Mouse (Mus musculus) liver, embryonic 16.5 days (tissue): Measurements from ENCODE around the gene Senp7. TPM values are rescaled to one million over a fixed set of nuclear protein-coding genes. Genes with fewer than 3 reads are reported as not detected.

Source experiments
- ATAC-seq: fragments of 200-750 bp; cut with Nextera tagmentation; 2 replicates; pipeline ENCODE4 v1.8.0; 2017; ENCODE audit warnings: low read depth, mild to moderate bottlenecking, moderate number of reproducible peaks, moderate library complexity
- H3K27ac ChIP-seq: fragments of 300-500 bp; sonication (generic); 2 replicates; pipeline ENCODE4 v1.5.1; 2014; ENCODE audit warnings: mild to moderate bottlenecking, low read length
- H3K27me3 ChIP-seq: fragments of 300-500 bp; sonication (generic); 2 replicates; pipeline ENCODE4 v1.6.1; 2014; ENCODE audit warnings: low read depth, low read length, mixed read lengths; ENCODE audit not compliant: control insufficient read depth, insufficient read depth
- H3K36me3 ChIP-seq: fragments of 300-500 bp; sonication (generic); 2 replicates; pipeline ENCODE4 v1.6.1; 2014; ENCODE audit warnings: mild to moderate bottlenecking; ENCODE audit not compliant: control insufficient read depth, insufficient read depth
- H3K4me1 ChIP-seq: fragments of 300-500 bp; sonication (generic); 2 replicates; pipeline ENCODE4 v1.6.1; 2014; ENCODE audit warnings: low read depth, low read length, mixed read lengths; ENCODE audit not compliant: control insufficient read depth
- H3K4me2 ChIP-seq: fragments of 300-500 bp; sonication (generic); 2 replicates; pipeline ENCODE4 v1.6.1; 2014; ENCODE audit warnings: low read depth, low read length, mixed read lengths
- H3K4me3 ChIP-seq: fragments of 300-500 bp; sonication (generic); 2 replicates; pipeline ENCODE4 v1.5.1; 2014; ENCODE audit warnings: low read depth, mild to moderate bottlenecking, low read length
- H3K9ac ChIP-seq: fragments of 300-500 bp; sonication (generic); 2 replicates; pipeline ENCODE4 v1.6.1; 2014; ENCODE audit warnings: low read depth, low read length
- H3K9me3 ChIP-seq: fragments of 300-500 bp; sonication (generic); replicated peaks from 2 replicates; pipeline ENCODE4 v1.6.1; 2016; ENCODE audit warnings: low read length; ENCODE audit not compliant: control insufficient read depth
- WGBS: fragments of 180-500 bp; shearing (Covaris S2); extraction: QIAGEN DNeasy Blood & Tissue Kit; methylation state at CpG from one replicate; pipeline ENCODE4 v1.1.7; 2014; ENCODE audit not compliant: insufficient replicate concordance; 5-methylcytosine and 5-hydroxymethylcytosine counted together
- polyA plus RNA-seq: library from polyadenylated mRNA; unstranded; fragments of >200 nt; fragmentation: Nextera tagmentation; extraction: Ambion mirVana; gene quantifications from 2 replicates; pipeline ENCODE4 v1.2.1, GENCODE M21; 2015

The Senp7 gene
- polyA plus RNA-seq, 1 experiment from 2014 or later = 16.0 TPM

DNA sequence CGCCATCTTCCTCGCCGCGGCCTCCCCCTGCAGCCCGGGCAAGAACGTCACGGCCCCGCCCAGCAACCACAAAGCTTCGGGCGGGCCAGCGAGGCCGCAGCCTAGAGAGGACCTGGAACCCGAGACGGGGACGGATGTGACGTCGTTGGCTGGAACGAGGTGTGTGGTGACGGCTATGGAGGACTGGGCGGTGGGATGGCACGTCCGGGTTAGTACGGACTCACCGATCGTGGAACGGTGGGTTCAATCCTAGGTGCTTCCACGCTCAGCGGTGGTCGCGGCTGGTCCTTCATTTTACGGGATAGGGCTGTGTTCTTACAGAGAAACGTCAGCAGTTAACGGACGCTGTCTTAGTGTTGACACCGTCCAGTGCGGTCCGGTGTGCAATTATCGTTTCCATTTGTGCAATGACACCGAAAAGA is 18.5 kb upstream of the Senp7 start, which contains the start of gene Pcnp:
TSS of gene Pcnp (minus strand) at position 79 of the 422 bp plus-strand sequence.
- Histone ChIP-seq H3K27ac (peak within 1 kb of the TSS; percentile 92), H3K9me3 (no peaks in the 10 kb centered on the region), H3K4me1 (peaks cover 21% of the 10 kb centered on the region), H3K4me3 (peak within 1 kb of the TSS; percentile 97), H3K9ac (peak within 1 kb of the TSS; percentile 95), H3K27me3 (no peaks in the 10 kb centered on the region), H3K36me3 (peaks cover 14% of the 10 kb centered on the region), H3K4me2 (peak within 1 kb of the TSS; percentile 81)
- ATAC-seq = peak; percentile 97
- WGBS = under 1% methylated on average over 39 of the region's 39 CpGs

DNA sequence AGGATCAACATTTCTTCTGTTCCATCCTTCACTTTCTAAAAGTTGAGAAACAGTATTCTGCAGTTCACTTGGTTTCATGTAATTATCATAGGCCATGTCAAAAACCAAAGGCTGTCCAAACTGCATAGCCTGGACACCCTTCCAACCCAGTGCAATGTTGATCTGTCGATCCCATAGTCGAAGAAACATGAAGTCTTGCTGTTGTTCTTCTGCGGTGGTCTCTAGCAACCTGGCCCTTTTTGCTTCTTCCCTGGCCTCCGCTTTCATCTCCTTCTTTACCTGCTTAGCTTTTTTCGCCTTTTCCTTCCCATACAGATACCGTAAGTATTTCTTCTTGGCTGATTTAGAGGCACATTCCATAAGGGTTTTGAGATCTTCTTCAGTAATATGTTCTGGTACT is 13.6 kb upstream of the Senp7 start:
- Histone ChIP-seq H3K4me1 (peaks cover 24% of the 10 kb centered on the region), H3K4me3 (no peak overlapping the region), H3K27me3 (no peaks in the 10 kb centered on the region), H3K9ac (no peak overlapping the region), H3K27ac (no peak overlapping the region), H3K36me3 (peaks cover 13% of the 10 kb centered on the region), H3K4me2 (no peak overlapping the region), H3K9me3 (no peaks in the 10 kb centered on the region)
- 88% methylated on average over 6 of the region's 6 CpGs for WGBS
- no peak for ATAC-seq

DNA sequence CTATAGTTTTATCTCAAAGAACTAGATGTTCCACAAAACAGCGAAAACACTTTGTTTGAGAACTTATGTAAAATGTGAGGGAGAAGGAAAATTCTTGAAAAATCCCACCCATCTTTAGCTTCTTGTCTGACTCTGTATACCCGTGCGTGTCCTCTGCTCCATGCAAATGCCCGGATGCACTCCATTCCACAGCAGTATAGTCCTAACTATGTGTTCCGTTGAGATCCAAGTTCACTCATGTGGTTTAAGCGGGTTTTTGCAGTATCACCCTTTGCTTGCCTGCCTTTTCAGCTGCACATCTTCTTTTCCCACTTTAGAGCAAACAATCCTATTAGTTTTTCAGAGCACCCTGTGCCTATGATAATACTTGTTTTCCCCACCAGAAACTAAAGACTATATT is 11.6 kb upstream of the Senp7 start:
- H3K4me2 ChIP-seq = peak overlapping the region; percentile 87
- ATAC-seq = no peak
- peak overlapping the region; percentile 99 for H3K4me3 ChIP-seq
- H3K9ac ChIP-seq = peak overlapping the region; percentile 93
- H3K36me3 ChIP-seq = peaks cover 13% of the 10 kb centered on the region
- 35% methylated on average over 6 of the region's 6 CpGs for WGBS
- no peak overlapping the region for H3K27ac ChIP-seq
- peaks cover 12% of the 10 kb centered on the region for H3K4me1 ChIP-seq
- no peaks in the 10 kb centered on the region for H3K9me3 ChIP-seq
- H3K27me3 ChIP-seq = no peaks in the 10 kb centered on the region

- H3K9me3 ChIP-seq = no peaks in the 10 kb centered on the region
- H3K27ac ChIP-seq = peak within 1 kb of the TSS; percentile 88
- ATAC-seq = peak; percentile 100
- H3K4me1 ChIP-seq = peaks cover 11% of the 10 kb centered on the region
- peak within 1 kb of the TSS; percentile 87 for H3K4me2 ChIP-seq
- no peaks in the 10 kb centered on the region for H3K27me3 ChIP-seq
- H3K4me3 ChIP-seq = peak within 1 kb of the TSS; percentile 99
- under 1% methylated on average over 63 of the region's 63 CpGs for WGBS
- H3K36me3 ChIP-seq = peaks cover 11% of the 10 kb centered on the region
- peak within 1 kb of the TSS; percentile 93 for H3K9ac ChIP-seq
These were observed 10.8 kb upstream of the Senp7 start, which contains the start of gene Trmt10c for GRCm38 (mm10) chr16:56037138-56038010. Gene Trmt10c, minus strand, starts transcription at chr16:56037819.

GRCm38 (mm10) chr16:56038090-56038489 is 10.0 kb upstream of the Senp7 start:
- no peaks in the 10 kb centered on the region for H3K9me3 ChIP-seq
- no peaks in the 10 kb centered on the region for H3K27me3 ChIP-seq
- no peak for ATAC-seq
- peak overlapping the region; percentile 88 for H3K27ac ChIP-seq
- peak overlapping the region; percentile 87 for H3K4me2 ChIP-seq
- H3K4me1 ChIP-seq = peaks cover 11% of the 10 kb centered on the region
- WGBS = 26% methylated on average over 8 of the region's 8 CpGs
- H3K9ac ChIP-seq = peak overlapping the region; percentile 93
- peaks cover 8% of the 10 kb centered on the region for H3K36me3 ChIP-seq
- peak overlapping the region; percentile 99 for H3K4me3 ChIP-seq

DNA sequence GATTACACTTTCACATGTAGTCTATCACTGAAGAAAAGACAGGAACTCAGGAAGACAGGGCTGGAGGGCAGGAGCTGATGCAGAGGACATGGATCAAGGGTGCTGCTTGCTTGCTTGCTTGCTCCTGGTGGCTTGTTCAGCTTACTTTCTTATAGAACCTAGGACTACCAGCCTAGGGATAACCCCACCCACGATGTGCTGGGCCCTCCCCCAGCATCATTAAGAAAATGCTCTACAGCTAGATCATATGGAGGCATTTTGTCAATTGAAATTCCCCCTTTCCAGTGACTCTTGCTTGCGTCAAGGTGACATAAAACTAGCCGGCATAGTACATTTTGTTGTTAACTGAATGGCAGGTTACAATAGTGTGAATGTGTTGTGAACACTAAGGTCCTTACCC is 7.8 kb downstream of the Senp7 start:
- Histone ChIP-seq H3K4me3 (no peak overlapping the region), H3K4me1 (no peaks in the 10 kb centered on the region; the same call in 1 of the 2 replicates), H3K27me3 (no peaks in the 10 kb centered on the region), H3K9ac (no peak overlapping the region), H3K27ac (no peak overlapping the region), H3K9me3 (no peaks in the 10 kb centered on the region), H3K4me2 (no peak overlapping the region), H3K36me3 (no peaks in the 10 kb centered on the region)
- ATAC-seq = no peak
- WGBS = 73% methylated on average over 3 of the region's 3 CpGs

- Histone ChIP-seq H3K27me3 (no peaks in the 10 kb centered on the region), H3K9ac (no peak overlapping the region), H3K36me3 (no peaks in the 10 kb centered on the region), H3K9me3 (no peaks in the 10 kb centered on the region), H3K4me1 (no peaks in the 10 kb centered on the region; the same call in 1 of the 2 replicates), H3K27ac (no peak overlapping the region), H3K4me2 (no peak overlapping the region), H3K4me3 (no peak overlapping the region)
- 74% methylated on average over 7 of the region's 7 CpGs for WGBS
- ATAC-seq = no peak
These were observed 8.9 kb downstream of the Senp7 start for GRCm38 (mm10) chr16:56056944-56057590.

GRCm38 (mm10) chr16:56058151-56058550 is 10.0 kb downstream of the Senp7 start:
- no peak overlapping the region for H3K4me3 ChIP-seq
- no peaks in the 10 kb centered on the region for H3K27me3 ChIP-seq
- WGBS = 59% methylated on average over 10 of the region's 10 CpGs
- H3K4me1 ChIP-seq = no peaks in the 10 kb centered on the region; the same call in 1 of the 2 replicates
- no peaks in the 10 kb centered on the region for H3K36me3 ChIP-seq
- no peak overlapping the region for H3K4me2 ChIP-seq
- no peak for ATAC-seq
- H3K9me3 ChIP-seq = no peaks in the 10 kb centered on the region
- no peak overlapping the region for H3K9ac ChIP-seq
- no peak overlapping the region for H3K27ac ChIP-seq
